Mouse (Mus musculus) bone marrow, adult 2 months (tissue): Measurements from ENCODE around the gene Rab3il1. TPM values are rescaled to one million over a fixed set of nuclear protein-coding genes. Genes with fewer than 3 reads are reported as not detected.

Experiments used
- H3K27ac ChIP-seq: fragments of 200-500 bp; 2 replicates; pipeline ENCODE4 v1.5.1; 2012; ENCODE audit warnings: low read depth, mild to moderate bottlenecking, control low read depth, inconsistent platforms, low read length; ENCODE audit not compliant: control insufficient read depth, poor library complexity, insufficient read depth
- H3K4me1 ChIP-seq: fragments of 200-500 bp; 2 replicates; pipeline ENCODE4 v1.6.1; 2011; ENCODE audit warnings: low read length; ENCODE audit not compliant: control insufficient read depth, insufficient read depth
- H3K4me3 ChIP-seq: fragments of 200-500 bp; replicated peaks from 2 replicates; pipeline ENCODE3; 2011; ENCODE audit warnings: mild to moderate bottlenecking, low read depth, low read length, control low read depth; ENCODE audit not compliant: control insufficient read depth
- CTCF ChIP-seq: fragments of 200-500 bp; IDR thresholded peaks from 2 replicates; pipeline ENCODE4 v1.5.1; 2011; ENCODE audit warnings: low read length, control low read depth; ENCODE audit not compliant: control insufficient read depth, insufficient read depth
- POLR2A ChIP-seq: fragments of 200-500 bp; IDR thresholded peaks from 2 replicates; pipeline ENCODE4 v1.6.1; 2011; ENCODE audit warnings: low read depth, mild to moderate bottlenecking, control low read depth, low read length, borderline replicate concordance; ENCODE audit not compliant: control insufficient read depth
- WGBS: fragments of 180-500 bp; shearing (Covaris S2); methylation state at CpG from one replicate; pipeline ENCODE4 v1.1.7; 2018; 5-methylcytosine and 5-hydroxymethylcytosine counted together
- polyA plus RNA-seq: library from polyadenylated mRNA; stranded (reverse); fragments of >200 nt; gene quantifications from 2 replicates; pipeline ENCODE4 v1.2.4, GENCODE M21; 2011; ENCODE audit warnings: low replicate concordance; ENCODE audit not compliant: missing spikeins, insufficient read depth, insufficient read length

The Rab3il1 gene
- polyA plus RNA-seq, 1 experiment = 115 TPM

- TF ChIP-seq CTCF (no peak), POLR2A (no peak)
- WGBS = 62% methylated on average over 3 of the region's 3 CpGs
- no peak overlapping the region for H3K4me3 ChIP-seq
- H3K4me1 ChIP-seq = no peaks in the 10 kb centered on the region; the same call in 1 of the 2 replicates
- H3K27ac ChIP-seq = peak overlapping the region; percentile 69
These were observed 11.9 kb downstream of the Rab3il1 start for GRCm38 (mm10) chr19:10013348-10013747.

DNA sequence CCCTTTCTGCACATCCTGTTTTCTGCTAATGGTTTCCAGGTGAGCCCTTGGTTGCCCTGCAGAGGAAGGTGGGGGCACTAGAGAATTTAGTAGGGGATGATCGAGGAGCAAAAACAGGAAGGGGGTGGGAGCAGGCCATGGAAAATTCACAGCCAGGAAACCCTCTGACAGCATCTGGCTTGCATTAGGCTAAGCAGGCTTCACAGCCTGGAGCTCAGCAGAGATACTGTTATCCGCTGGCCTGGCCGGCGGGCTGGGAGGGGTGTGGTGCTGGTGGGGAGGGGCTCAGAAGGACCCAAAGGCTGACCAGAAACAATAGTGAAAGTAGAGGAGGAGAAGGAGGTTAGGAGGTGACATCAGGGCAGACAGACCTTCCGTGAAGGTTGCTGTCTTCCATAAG is 12.4 kb downstream of the Rab3il1 start:
- Histone ChIP-seq H3K4me1 (no peaks in the 10 kb centered on the region; the same call in 1 of the 2 replicates), H3K27ac (peak overlapping the region; percentile 69), H3K4me3 (no peak overlapping the region)
- 44% methylated on average over 5 of the region's 5 CpGs for WGBS
- TF ChIP-seq CTCF (no peak), POLR2A (no peak)

GRCm38 (mm10) chr19:10014824-10015223 is 13.4 kb downstream of the Rab3il1 start:
- Histone ChIP-seq H3K4me3 (peak overlapping the region; percentile 82), H3K27ac (peak overlapping the region; percentile 81), H3K4me1 (no peaks in the 10 kb centered on the region; the same call in 1 of the 2 replicates)
- peak; percentile 90 for TF ChIP-seq POLR2A
- TF ChIP-seq CTCF = no peak
- WGBS = 70% methylated on average over 13 of the region's 13 CpGs

GRCm38 (mm10) chr19:10015442-10015841 is 14.0 kb downstream of the Rab3il1 start:
- peak overlapping the region; percentile 82 for H3K4me3 ChIP-seq
- H3K4me1 ChIP-seq = no peaks in the 10 kb centered on the region; the same call in 1 of the 2 replicates
- TF ChIP-seq POLR2A (no peak), CTCF (no peak)
- H3K27ac ChIP-seq = peak overlapping the region; percentile 81
- 61% methylated on average over 4 of the region's 4 CpGs for WGBS

DNA sequence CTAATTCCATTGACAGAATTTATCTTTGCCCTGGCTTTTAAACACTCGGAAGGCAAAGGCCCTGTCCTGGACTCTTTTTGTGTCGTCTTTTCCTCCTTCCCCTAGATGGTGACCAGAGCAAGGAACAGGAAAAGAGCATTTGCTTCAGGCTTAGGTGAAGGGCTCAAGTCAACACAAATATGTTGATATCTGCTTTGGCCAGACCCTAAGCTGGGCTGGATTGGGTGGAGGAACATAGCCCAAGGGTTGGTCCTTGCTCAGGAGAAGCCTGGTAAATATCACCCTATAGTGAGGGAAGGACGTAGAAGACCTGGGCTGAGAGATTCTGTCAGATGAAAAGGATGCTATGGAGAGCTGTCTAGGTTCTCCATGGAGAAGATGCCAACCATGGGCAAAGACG is 14.7 kb downstream of the Rab3il1 start:
- peak overlapping the region; percentile 81 for H3K27ac ChIP-seq
- TF ChIP-seq CTCF (no peak), POLR2A (no peak)
- peak overlapping the region; percentile 82 for H3K4me3 ChIP-seq
- 64% methylated on average over 4 of the region's 4 CpGs for WGBS
- no peaks in the 10 kb centered on the region; the same call in 1 of the 2 replicates for H3K4me1 ChIP-seq

- Histone ChIP-seq H3K4me1 (peaks cover 4% of the 10 kb centered on the region; the same call in 1 of the 2 replicates), H3K27ac (peak overlapping the region; percentile 71), H3K4me3 (peak overlapping the region; percentile 56)
- TF ChIP-seq CTCF = no peak
- peak; percentile 67; the same call in 1 of the 2 replicates for TF ChIP-seq POLR2A
- 12% methylated on average over 44 of the region's 44 CpGs for WGBS
These were observed 16.4 kb downstream of the Rab3il1 start for GRCm38 (mm10) chr19:10017637-10018526.

DNA sequence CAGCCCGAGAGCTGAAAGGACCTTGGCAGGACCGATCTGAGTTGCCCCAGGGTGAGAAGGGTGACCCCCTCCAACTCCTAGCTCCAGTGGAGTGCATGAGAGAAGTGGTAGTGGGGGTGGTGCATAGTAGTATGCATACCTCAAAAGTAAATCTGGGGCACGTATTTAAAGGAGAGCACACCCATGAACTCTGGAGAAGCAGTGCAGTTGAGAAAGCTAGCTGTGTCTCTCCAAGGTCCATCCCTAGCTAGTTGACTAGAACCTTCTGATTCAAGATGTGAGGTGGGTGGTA is 17.0 kb downstream of the Rab3il1 start:
- H3K27ac ChIP-seq = no peak overlapping the region
- peaks cover 5% of the 10 kb centered on the region; the same call in 1 of the 2 replicates for H3K4me1 ChIP-seq

GRCm38 (mm10) chr19:10019214-10019760 is 17.8 kb downstream of the Rab3il1 start:
- WGBS = 82% methylated on average over 4 of the region's 4 CpGs
- peaks cover 5% of the 10 kb centered on the region; the same call in 1 of the 2 replicates for H3K4me1 ChIP-seq
- H3K27ac ChIP-seq = no peak overlapping the region; the same call in 1 of the 2 replicates
- no peak for TF ChIP-seq POLR2A
- TF ChIP-seq CTCF = no peak
- H3K4me3 ChIP-seq = peak overlapping the region; percentile 21

More for the DNA sequence above, 17.0 kb downstream of the Rab3il1 start:
- WGBS = 3% methylated on average over 3 of the region's 3 CpGs
- peak overlapping the region; percentile 56 for H3K4me3 ChIP-seq
- TF ChIP-seq CTCF (no peak), POLR2A (no peak)
